Mouse (Mus musculus) MEL (cell line): ENCODE measurements around the gene Katnbl1.

Experiments
- BHLHE40 ChIP-seq: IDR thresholded peaks from 2 replicates; pipeline ENCODE4 v1.6.1; 2012; ENCODE audit warnings: low read depth, mild to moderate bottlenecking, inconsistent platforms, low read length, improper control_type of control experiment, borderline replicate concordance
- CHD2 ChIP-seq: IDR thresholded peaks from 2 replicates; pipeline ENCODE4 v1.6.1; 2011; ENCODE audit warnings: low read length, improper control_type of control experiment
- CTCF ChIP-seq, 3 experiments: IDR thresholded peaks in 2 of 3; conservative IDR thresholded peaks in 1 of 3; 2 replicates each; pipeline ENCODE4 v1.5.1; 2011 to 2012; ENCODE audit warnings: low read length in 3 of 3, low read depth in 2 of 3, mild to moderate bottlenecking in 2 of 3, improper control_type of control experiment in 1 of 3, inconsistent platforms in 1 of 3, mixed read lengths in 1 of 3, moderate library complexity in 1 of 3; ENCODE audit not compliant: control insufficient read depth in 1 of 3, insufficient read depth in 1 of 3, poor library complexity in 1 of 3, severe bottlenecking in 1 of 3
- E2F4 ChIP-seq: IDR thresholded peaks from 2 replicates; pipeline ENCODE4 v1.6.1; 2011; ENCODE audit warnings: low read depth, low read length, improper control_type of control experiment, borderline replicate concordance
- ELF1 ChIP-seq: IDR thresholded peaks from 2 replicates; pipeline ENCODE4 v1.6.1; 2014; ENCODE audit warnings: low read depth, mild to moderate bottlenecking, inconsistent platforms, low read length, improper control_type of control experiment, moderate library complexity
- EP300 ChIP-seq, 2 experiments: IDR thresholded peaks; 2 replicates each; pipeline ENCODE4 v1.6.1; 2011; ENCODE audit warnings: improper control_type of control experiment in 2 of 2, low read length in 2 of 2, low read depth in 1 of 2, mild to moderate bottlenecking in 1 of 2
- GATA1 ChIP-seq: IDR thresholded peaks from 2 replicates; pipeline ENCODE4 v1.6.1; 2011; ENCODE audit warnings: low read depth, low read length, improper control_type of control experiment
- HCFC1 ChIP-seq: IDR thresholded peaks from 2 replicates; pipeline ENCODE4 v1.6.1; 2012; ENCODE audit warnings: low read depth, mild to moderate bottlenecking, inconsistent platforms, low read length, improper control_type of control experiment, moderate library complexity
- JUND ChIP-seq: IDR thresholded peaks from 2 replicates; pipeline ENCODE4 v1.6.1; 2011; ENCODE audit warnings: low read depth, mild to moderate bottlenecking, improper control_type of control experiment, low read length
- KAT2A ChIP-seq: conservative IDR thresholded peaks from 2 replicates; pipeline ENCODE4 v1.6.1; 2012; ENCODE audit warnings: low read depth, low read length, improper control_type of control experiment, inconsistent platforms
- MYC ChIP-seq: IDR thresholded peaks from 2 replicates; pipeline ENCODE4 v1.6.1; 2011; ENCODE audit warnings: low read depth, mild to moderate bottlenecking, low read length, improper control_type of control experiment, moderate library complexity
- POLR2A ChIP-seq, 2 experiments: IDR thresholded peaks; 2 replicates each; pipeline ENCODE4 v1.6.1; 2011 to 2012; ENCODE audit warnings: low read length in 2 of 2, mild to moderate bottlenecking in 2 of 2, control low read depth in 1 of 2, improper control_type of control experiment in 1 of 2, low read depth in 1 of 2, moderate library complexity in 1 of 2; ENCODE audit not compliant: control insufficient read depth in 1 of 2, insufficient read depth in 1 of 2, poor library complexity in 1 of 2

- TF ChIP-seq CTCF (IDR thresholded peaks at IDR 0.05 in 2 of 3, conservative IDR thresholded peaks at IDR 0.05 in 1 of 3; ENCODE audit: control insufficient read depth in 1 of 3, insufficient read depth in 1 of 3, low read depth in 2 of 3, low read length in 3 of 3, poor library complexity in 1 of 3, severe bottlenecking in 1 of 3) (no peak), POLR2A (IDR thresholded peaks at IDR 0.05; ENCODE audit: control insufficient read depth in 1 of 2, insufficient read depth in 1 of 2, low read depth in 1 of 2, low read length in 2 of 2, poor library complexity in 1 of 2) (no peak), HCFC1 (no peak), GATA1 (no peak), MYC (no peak), ELF1 (no peak), CHD2 (no peak), EP300 (IDR thresholded peaks at IDR 0.05; ENCODE audit: low read depth in 1 of 2, low read length in 2 of 2) (no peak), JUND (no peak), KAT2A (no peak), BHLHE40 (no peak), E2F4 (no peak)
Measured at GRCm38 (mm10) chr2:112390843-112391242, 11.8 kb downstream of the Katnbl1 start.
